Mouse (Mus musculus) lung, postnatal 14 days (tissue): Measurements from ENCODE around the gene Prss38.
"Not testable (repeated sequence)": the region's sequence is repeated elsewhere in the genome, so short reads cannot be mapped to it uniquely, and the experiment has no call there.

ENCODE experiments used
- DNase-seq: peaks from one replicate; pipeline ENCODE4 v3.0.0; 2021

The Prss38 gene

GRCm38 (mm10) chr11:59369848-59370247, 5.6 kb downstream of the Prss38 start:
- DNase-seq: no peak

GRCm38 (mm10) chr11:59367955-59368354, 7.5 kb downstream of the Prss38 start:
- DNase-seq: not testable (repeated sequence)

GRCm38 (mm10) chr11:59366633-59367032, 8.8 kb downstream of the Prss38 start:
- peak; percentile 31 for DNase-seq

- DNase-seq: no peak
Observed at GRCm38 (mm10) chr11:59366031-59366430, 9.4 kb downstream of the Prss38 start.

GRCm38 (mm10) chr11:59364417-59364816, 11.0 kb downstream of the Prss38 start:
- DNase-seq: peak; percentile 34

- DNase-seq: no peak
Observed at GRCm38 (mm10) chr11:59364007-59364406, 11.4 kb downstream of the Prss38 start.

GRCm38 (mm10) chr11:59361291-59361690, 14.2 kb downstream of the Prss38 start:
- DNase-seq: no peak

DNA sequence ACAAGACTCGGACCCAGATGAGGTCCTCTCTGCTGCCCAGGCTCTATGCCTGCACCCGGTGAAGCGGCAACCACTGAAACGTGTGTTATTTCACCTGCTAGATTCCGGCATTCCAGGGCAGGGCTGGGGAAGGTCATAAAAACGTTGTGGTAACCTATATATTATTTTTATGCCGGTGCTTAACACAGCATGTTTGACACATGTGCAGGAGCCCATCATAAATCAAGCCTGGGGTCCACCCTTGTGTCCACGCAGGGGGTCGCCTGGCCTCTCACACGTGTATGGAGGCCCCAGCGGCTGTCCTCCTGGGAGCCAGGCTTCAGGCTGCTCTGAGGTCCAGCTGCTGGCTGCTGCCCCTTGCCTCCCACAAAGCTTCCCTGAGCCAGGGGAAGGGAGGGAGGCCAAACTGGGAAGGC, 18.6 kb downstream of the Prss38 start:
- no peak for DNase-seq

GRCm38 (mm10) chr11:59354793-59355192, 20.7 kb downstream of the Prss38 start:
- no peak for DNase-seq

GRCm38 (mm10) chr11:59350326-59350725, 25.1 kb downstream of the Prss38 start:
- no peak for DNase-seq

GRCm38 (mm10) chr11:59346166-59346910, 29.1 kb downstream of the Prss38 start:
- DNase-seq: peak; percentile 62

- no peak for DNase-seq
Observed at GRCm38 (mm10) chr11:59342956-59343355, 32.5 kb downstream of the Prss38 start.

- DNase-seq: no peak
Observed at GRCm38 (mm10) chr11:59338736-59339120, 36.7 kb downstream of the Prss38 start.

- DNase-seq: no peak
Observed at GRCm38 (mm10) chr11:59337955-59338735, 37.3 kb downstream of the Prss38 start.

- no peak for DNase-seq
Observed at GRCm38 (mm10) chr11:59336381-59336780, 39.1 kb downstream of the Prss38 start.

DNA sequence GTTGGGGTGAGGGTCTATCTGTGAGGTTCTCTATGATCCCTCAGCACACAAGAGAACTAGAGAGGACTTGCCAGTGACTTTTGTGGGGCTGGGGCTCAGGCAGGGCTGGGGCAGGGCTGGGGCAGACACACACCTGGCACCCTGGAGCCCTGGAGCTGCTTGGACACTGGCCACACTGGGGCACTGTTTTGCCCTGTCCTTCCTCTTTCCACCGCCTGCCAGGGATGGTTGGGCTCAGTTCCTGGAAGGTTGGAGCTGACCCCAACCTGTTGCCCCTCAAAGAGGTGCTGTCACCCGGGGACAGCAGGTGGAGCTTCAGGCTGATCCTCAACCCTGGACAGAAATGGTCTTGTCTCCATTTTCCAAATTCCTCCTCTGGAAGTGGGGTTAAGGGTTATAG, 39.5 kb downstream of the Prss38 start:
- no peak for DNase-seq

- DNase-seq: no peak
Observed at GRCm38 (mm10) chr11:59335150-59335549, 40.3 kb downstream of the Prss38 start.

GRCm38 (mm10) chr11:59332938-59333337, 42.5 kb downstream of the Prss38 start:
- no peak for DNase-seq

DNA sequence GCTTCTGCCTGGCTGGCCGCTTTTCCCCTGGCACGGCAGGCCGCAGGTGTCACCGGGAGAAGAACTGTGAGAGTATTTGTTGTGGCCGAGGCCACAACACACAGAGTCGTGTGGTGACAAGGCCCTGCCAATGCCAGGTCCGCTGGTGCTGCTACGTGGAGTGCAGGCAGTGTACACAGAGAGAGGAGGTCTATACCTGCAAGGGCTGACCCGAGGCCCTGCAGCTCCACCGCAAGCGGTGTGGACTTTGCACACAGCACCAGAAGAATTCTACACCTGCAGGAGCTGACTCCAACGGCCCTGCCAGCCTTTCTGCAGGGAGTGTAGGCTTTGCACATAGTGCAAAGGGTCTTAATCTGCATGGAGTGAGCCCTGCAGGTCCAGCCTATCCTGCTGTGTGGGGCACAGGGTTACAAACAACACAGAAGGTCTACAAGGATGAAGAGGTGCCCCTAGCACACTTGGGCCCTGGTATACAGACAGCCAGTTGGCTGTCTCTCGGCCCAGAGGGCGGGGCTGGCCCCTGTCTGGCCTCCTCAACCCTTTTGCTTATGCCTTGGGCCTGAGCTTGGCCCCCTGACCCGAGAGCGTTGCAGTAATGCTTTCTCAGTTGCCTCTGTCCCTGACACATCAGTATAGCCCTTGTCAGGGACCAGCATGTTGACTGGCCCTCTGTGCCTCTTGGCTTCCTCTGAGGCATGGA, 44.1 kb downstream of the Prss38 start:
- no peak for DNase-seq

GRCm38 (mm10) chr11:59330560-59330959, 44.9 kb downstream of the Prss38 start:
- DNase-seq: peak; percentile 81

GRCm38 (mm10) chr11:59329616-59330015, 45.8 kb downstream of the Prss38 start:
- DNase-seq: no peak

- no peak for DNase-seq
Observed at GRCm38 (mm10) chr11:59327625-59328024, 47.8 kb downstream of the Prss38 start.

DNA sequence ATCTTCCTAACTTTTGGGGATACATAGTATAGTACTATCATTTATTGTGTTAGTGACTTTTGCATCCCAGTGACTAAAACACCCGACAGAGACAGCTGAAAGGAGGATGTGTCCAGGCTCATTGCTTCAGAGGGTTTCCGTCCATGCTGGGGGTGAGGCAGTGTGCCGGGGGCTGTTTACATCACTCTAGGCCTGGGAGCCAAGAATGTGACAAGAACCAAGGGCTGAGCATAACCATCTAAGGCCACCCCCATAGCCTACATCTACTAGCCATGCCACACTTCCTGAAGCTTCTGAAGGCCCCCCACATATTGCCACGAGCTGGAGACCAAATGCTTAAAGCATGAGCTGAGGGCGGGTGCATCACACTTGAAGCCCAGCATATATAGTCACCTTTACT, 50.7 kb downstream of the Prss38 start:
- DNase-seq: no peak

DNA sequence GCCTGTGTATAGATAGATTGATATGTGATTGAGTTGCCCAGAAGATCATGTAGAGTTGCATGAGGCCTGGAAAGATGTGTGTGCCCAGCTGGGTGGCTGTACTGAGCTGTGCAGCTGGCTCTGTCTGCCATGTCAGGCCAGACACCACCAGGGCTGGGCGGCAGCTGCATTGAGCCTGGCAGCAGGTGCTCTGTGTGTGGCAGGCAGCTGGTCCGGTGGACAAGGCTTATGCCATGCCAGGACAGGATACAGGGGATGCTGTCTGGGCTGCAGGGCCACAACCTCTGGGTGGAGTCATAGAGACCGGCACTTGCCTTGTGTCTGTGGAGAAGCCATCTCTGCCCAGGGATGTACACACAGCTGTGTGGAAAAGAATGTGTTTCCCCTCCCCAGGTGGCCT, 52.5 kb downstream of the Prss38 start:
- no peak for DNase-seq
